Mouse (Mus musculus): ENCODE data around the gene Bpi.

DNA sequence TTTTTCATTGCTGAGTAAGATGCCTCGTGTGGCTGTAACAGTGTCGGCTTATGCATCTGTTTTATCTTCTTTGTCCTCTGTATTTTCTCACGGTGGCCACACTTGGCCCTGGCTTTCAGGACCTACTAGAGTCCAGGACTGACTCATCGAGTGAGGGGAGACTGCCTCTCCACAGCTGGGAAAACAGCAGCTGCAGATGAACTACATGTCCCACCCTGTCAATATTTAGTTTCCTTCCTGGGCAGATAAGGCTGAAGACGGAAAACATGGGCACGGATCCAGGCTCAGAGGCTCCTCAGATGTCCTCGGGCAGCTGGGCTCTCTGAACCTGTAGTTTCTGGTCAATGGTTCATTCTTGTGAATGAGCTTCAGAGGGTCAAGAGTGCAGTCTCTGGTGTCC, 9.6 kb upstream of the Bpi start:
- TF ChIP-seq POLR2A (IDR thresholded peaks at IDR 0.05; ENCODE audit: insufficient read length, low read depth), result no peak
- no peak for TF ChIP-seq MAX (IDR thresholded peaks at IDR 0.05; ENCODE audit: low read depth)
- peak; percentile 95 for TF ChIP-seq TCF12 (IDR thresholded peaks at IDR 0.05; ENCODE audit: insufficient read depth, poor library complexity, severe bottlenecking)
- TF ChIP-seq POLR2AphosphoS2 (IDR thresholded peaks at IDR 0.05; ENCODE audit: insufficient read length, low read depth), result no peak
- TF ChIP-seq CEBPB (IDR thresholded peaks at IDR 0.05; ENCODE audit: insufficient read depth, poor library complexity, severe bottlenecking), result no peak
- TF ChIP-seq USF1 (IDR thresholded peaks at IDR 0.05; ENCODE audit: low read depth), result no peak
- peak; percentile 89 for TF ChIP-seq TCF3 (IDR thresholded peaks at IDR 0.05; ENCODE audit: insufficient read length, low read depth)
- no peak for TF ChIP-seq E2F4 (IDR thresholded peaks at IDR 0.05; ENCODE audit: insufficient read depth)
- peak; percentile 62 to 89 (median 70) for TF ChIP-seq MYOG (IDR thresholded peaks at IDR 0.05; ENCODE audit: control insufficient read depth in 1 of 3, insufficient read depth in 1 of 3, insufficient read length in 2 of 3, low read depth in 2 of 3)
- no peak for TF ChIP-seq SRF (IDR thresholded peaks at IDR 0.05; ENCODE audit: control insufficient read depth, insufficient read length, low read depth)
- peak; percentile 42 to 98 (median 95) for TF ChIP-seq MYOD1 (IDR thresholded peaks at IDR 0.05; ENCODE audit: control insufficient read depth in 1 of 3, insufficient read length in 2 of 3, low read depth in 2 of 3)
